Mouse (Mus musculus): ENCODE measurements at regions not wholly inside any gene's neighbourhood (a gene's known extent, or its start where the extent isn't known, plus 50 kb on each side); places are given as distances from the start of the nearest gene placed in this dataset.
"Not testable (repeated sequence)": the region's sequence is repeated elsewhere in the genome, so short reads cannot be mapped to it uniquely, and the experiment has no call there.

GRCm38 (mm10) chr6:146019699-146020098 lies 88.3 kb downstream of the Sspn start:
- not testable (repeated sequence) for H3K4me3 ChIP-seq (replicated peaks); H3K36me3 ChIP-seq; H3K4me1 ChIP-seq; H3K27ac ChIP-seq (replicated peaks); H3K9ac ChIP-seq; H3K27me3 ChIP-seq; H3K4me2 ChIP-seq (replicated peaks); H3K9me3 ChIP-seq (replicated peaks)
- 0 out of 2 replicates have a peak, but pooled peaks have one; percentile 39 for ATAC-seq (ENCODE audit: insufficient number of reproducible peaks, low FRiP score, low TSS enrichment, low read depth)
- WGBS = 50% methylated on average over 1 of the region's 1 CpGs
